Mouse (Mus musculus) splenic B cell, adult 2 months (primary cell): Measurements from ENCODE around the gene Cog4.
A peak's percentile ranks its signal among the peaks of the same experiment; 100 is the strongest.
"Not testable (repeated sequence)": the region's sequence is repeated elsewhere in the genome, so short reads cannot be mapped to it uniquely, and the experiment has no call there.

ENCODE experiments used
- DNase-seq: peaks from one replicate; pipeline ENCODE4 v3.0.0-alpha.2; 2011; ENCODE audit warnings: low read depth, low spot score
- H3K27me3 ChIP-seq: 2 replicates; pipeline ENCODE4 v1.6.1; 2012; ENCODE audit warnings: mild to moderate bottlenecking, low read length, moderate library complexity, mixed read lengths; ENCODE audit not compliant: control insufficient read depth, poor library complexity, insufficient read depth, severe bottlenecking
- H3K36me3 ChIP-seq: 2 replicates; pipeline ENCODE4 v1.6.1; 2012; ENCODE audit warnings: mild to moderate bottlenecking, low read length, moderate library complexity, mixed read lengths; ENCODE audit not compliant: control insufficient read depth, poor library complexity, insufficient read depth, severe bottlenecking

The Cog4 gene

DNA sequence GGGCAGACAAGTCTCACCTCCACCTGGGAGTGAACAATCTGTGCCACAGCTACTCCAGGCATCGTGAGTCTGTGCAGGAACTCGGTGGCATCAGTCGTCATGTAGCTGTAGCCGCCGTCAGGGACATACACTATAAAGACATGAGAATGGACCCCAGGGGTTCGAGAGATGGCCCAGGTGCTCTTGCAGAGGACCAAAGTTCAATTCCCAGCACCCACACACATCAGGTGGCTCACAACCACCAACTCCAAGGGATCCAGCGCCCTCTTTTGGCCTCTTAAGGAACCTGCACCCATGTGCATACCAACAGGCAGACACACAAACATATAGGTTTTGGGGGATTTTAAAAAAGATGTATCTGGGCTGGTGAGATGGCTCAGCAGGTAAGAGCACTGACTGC is 45.6 kb downstream of the Cog4 start:
- H3K27me3 ChIP-seq = no peaks in the 10 kb centered on the region
- DNase-seq = no peak
- H3K36me3 ChIP-seq = no peaks in the 10 kb centered on the region; the same call in 1 of the 2 replicates

DNA sequence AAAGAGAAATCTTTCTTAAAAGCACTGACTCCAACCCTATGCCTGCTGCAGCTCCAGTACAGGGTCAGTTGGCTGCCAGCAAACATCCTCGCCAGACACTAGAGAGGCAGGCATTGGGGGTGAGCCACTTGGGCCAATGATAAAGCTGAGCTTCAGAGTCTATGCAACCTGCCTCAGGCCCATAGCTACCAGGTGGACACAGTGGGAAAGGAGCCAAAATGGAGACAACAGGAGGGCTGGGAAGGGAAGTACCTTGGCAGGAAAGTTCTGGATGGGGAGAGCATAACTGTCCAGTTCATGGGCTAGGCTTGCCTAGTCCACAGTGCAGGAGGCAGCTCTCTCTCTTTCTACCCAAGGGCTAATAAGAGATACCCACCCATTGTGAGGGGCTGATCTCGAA is 46.5 kb downstream of the Cog4 start:
- Histone ChIP-seq H3K36me3 (no peaks in the 10 kb centered on the region; the same call in 1 of the 2 replicates), H3K27me3 (no peaks in the 10 kb centered on the region)
- no peak for DNase-seq

DNA sequence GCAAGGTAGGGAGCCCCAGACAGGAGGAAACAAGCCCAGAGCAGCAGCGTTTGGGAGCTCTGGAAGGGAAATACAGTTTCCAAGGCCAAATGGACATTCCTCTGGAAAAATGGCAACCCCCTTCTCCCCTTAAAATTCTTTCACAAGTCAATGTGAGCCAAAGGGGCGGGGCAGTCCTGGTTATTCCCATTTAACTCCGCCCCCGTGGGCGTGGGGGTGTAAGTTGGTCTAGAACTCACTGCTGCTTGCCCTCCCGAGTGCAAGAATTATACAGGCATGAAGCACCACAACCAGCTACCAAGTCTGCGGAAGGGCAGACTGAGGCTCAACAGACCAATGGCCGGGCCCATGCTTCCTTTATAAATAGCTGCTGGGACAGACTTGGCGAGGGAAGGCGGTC is 48.5 kb downstream of the Cog4 start:
- DNase-seq = no peak
- Histone ChIP-seq H3K36me3 (no peaks in the 10 kb centered on the region), H3K27me3 (no peaks in the 10 kb centered on the region)

DNA sequence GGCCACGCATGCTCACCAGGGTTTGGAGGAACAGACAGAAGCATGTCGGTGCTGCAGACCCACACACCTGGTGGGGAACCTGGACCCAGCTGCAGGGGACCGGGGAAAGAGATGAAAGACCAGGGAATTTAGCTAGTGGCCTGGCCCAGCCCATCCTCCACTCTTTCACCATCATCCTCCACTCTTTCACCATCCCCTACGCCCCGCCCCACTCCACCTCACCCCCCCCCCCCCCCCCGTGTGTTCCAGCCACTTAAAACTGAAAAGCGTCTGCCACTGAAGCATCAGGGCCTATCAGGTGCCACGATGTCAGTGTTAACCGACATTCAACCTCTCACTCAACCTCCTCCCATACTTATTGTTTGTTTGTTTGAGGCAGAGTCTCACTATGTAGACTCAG is 48.9 kb downstream of the Cog4 start:
- Histone ChIP-seq H3K27me3 (no peaks in the 10 kb centered on the region), H3K36me3 (no peaks in the 10 kb centered on the region)
- no peak for DNase-seq

DNA sequence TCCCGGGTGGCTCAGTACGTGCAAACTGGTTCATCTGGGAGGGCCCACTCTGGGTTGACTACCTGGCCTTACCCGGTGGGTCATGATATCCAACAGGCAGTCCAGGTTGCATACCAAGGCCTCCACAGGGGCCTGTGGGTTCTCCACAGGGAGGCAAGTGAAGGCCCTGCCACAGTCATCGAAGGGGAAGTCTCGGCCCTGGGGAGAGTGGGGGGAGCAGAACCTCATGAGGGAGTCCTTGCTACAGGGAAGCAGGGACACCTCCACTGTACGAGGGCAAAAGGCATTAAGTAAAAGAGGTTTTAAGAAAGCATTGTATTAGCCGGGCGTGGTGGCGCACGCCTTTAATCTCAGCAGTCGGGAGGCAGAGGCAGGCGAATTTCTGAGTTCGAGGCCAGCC is 49.4 kb downstream of the Cog4 start:
- DNase-seq = no peak
- H3K27me3 ChIP-seq = no peaks in the 10 kb centered on the region
- no peaks in the 10 kb centered on the region for H3K36me3 ChIP-seq

DNA sequence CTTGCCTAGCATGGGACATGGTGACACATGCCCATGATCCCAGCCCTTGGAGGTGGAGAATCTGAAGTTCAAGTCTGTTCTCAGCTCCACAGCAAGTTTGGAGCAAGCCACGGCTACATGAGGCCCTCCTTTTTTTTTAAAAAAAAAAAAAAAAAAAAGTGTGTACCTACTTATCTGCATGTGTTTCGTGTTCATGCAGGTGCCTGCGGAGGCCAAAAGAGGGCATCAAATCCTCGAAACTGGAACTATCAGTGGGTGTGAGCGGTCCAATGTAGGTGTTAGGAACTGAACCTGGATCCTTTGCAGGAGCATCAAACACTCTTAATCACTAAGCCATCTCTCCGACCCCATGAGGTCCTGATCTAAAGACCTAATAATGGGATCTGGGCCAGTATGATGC is 51.1 kb downstream of the Cog4 start:
- Histone ChIP-seq H3K36me3 (no peaks in the 10 kb centered on the region), H3K27me3 (no peaks in the 10 kb centered on the region)
- DNase-seq = no peak

DNA sequence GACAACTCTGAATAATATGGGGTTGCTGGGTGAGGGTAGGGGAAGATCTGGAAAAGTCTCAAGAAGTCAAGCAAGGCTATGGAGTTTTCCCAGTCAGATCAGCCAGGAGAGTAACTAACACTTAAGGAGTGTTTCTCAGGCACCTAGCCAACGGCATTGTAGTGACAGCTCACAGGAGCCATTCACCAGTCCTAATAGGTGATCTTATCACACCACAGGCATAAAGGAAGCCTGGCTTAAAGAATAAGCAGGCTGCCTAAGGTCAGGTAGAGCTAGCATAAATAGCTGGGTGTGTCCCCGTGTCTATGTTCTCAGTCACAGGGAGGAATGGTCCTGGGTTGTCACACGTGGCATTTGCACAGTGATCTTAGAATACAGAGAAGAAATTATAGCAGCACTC is 54.7 kb downstream of the Cog4 start:
- H3K36me3 ChIP-seq = no peaks in the 10 kb centered on the region
- no peaks in the 10 kb centered on the region for H3K27me3 ChIP-seq
- DNase-seq = no peak

DNA sequence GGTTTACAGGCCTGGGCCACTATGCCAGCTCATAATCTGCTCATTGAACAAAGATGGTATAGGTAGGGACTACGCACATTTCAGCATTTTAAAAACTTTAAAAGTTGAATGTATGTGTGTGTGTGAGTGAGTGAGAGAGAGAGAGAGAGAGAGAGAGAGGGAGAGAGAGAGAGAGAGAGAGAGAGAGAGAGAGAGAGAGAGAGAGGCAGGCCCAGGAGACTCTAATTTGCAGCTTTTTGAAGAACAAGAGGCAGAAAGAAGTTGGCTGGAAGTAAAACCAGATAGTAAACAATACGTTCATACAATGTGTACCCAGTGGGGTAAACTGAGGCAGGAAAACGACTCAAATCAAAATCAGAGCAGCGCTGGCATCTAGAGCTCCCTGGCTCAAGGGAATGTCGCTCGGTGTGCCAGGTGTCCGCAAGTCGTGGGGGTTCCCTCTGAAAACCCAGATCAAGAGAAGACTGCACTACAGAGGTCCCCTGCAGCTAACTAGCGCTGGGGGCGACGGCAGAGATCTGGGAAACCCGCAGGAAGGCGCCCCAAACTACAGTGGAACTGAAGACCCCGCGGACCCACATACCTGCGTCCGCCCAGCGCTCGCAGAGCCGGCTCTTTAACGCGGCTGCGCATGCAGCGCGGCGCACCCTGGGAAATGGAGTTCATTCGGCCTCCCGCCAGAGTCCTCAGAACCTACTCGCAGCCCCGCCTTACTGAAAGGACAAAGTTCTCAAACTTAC is 55.6 kb downstream of the Cog4 start, which contains the start of gene Fuk:
Fuk (minus strand) TSS at position 650 of the 740 bp plus-strand sequence.
- Histone ChIP-seq H3K36me3 (no peaks in the 10 kb centered on the region), H3K27me3 (no peaks in the 10 kb centered on the region)
- peak; percentile 74 for DNase-seq

DNA sequence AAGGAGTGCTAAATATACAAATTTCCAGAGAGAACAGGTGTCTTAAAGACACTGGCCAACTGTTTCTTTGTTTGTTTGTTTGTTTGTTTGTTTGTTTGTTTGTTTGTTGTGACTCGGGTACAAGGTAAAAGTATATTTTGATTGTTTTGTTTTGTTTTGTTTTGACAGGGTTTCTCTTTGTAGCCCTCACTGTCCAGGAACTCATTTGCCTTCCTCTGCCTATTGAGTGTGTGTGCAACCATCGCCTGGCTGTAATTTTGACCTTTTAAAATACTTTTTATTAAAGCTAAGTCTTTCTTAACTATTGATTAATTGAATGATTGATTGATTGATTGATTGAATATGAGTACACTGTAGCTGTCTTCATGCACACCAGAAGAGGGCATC is 56.2 kb downstream of the Cog4 start:
- H3K27me3 ChIP-seq = no peaks in the 10 kb centered on the region
- no peaks in the 10 kb centered on the region for H3K36me3 ChIP-seq
- DNase-seq = no peak

DNA sequence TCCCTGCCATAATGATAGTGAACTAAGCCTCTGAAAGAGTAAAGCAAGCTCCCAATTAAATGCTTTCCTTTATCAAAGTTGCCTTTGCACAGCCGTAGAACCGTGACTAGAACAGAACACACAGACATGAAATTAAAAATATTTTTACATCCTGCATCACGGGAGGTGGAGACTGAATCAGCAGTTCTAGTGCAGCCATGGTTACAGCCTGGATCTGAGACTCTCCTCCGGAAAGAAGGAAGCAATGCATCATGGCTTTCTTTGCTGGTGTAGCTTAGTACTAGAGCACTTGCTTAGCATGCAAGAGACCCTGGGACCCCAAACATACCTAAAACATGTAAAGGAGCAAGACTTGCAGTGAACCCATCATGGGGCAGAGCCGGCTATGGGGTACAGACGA is 59.0 kb downstream of the Cog4 start:
- Histone ChIP-seq H3K36me3 (no peaks in the 10 kb centered on the region), H3K27me3 (no peaks in the 10 kb centered on the region)
- no peak for DNase-seq

DNA sequence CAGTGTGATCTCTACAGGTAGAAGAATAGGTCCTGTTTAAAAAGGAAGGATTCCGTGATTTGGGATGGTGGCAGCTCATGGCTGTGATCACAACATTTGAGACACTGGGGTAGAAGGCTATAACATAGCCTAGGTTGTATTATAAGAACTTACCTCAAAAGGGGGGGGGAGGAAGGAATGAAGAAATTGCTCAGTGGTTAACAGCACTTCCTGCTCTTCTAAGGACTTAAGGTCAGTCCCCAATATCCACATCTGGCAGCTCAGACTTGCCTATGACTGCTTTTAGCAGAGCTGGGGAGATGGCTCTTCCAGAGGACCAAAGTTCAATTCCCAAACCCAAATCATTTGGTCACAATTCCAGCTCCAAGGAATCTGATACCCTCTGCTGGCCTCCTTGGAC is 60.3 kb downstream of the Cog4 start:
- H3K36me3 ChIP-seq = no peaks in the 10 kb centered on the region
- H3K27me3 ChIP-seq = no peaks in the 10 kb centered on the region
- no peak for DNase-seq

DNA sequence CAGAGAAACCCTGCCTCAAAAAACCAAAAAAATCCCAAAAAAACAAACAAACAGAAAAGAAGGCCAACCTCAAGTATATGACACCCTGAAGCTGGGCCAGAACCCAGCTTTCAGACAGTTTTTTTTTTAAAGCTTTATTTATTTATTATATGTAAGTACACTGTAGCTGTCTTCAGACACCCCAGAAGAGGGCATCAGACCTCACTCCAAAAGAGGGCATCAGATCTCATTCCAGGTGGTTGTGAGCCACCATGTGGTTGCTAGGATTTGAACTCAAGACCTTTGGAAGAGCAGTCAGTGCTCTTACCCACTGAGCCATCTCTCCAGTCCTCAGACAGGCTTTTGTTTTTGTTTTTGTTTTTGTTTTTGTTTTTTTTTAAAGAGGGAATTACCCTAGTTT is 63.5 kb downstream of the Cog4 start:
- not testable (repeated sequence) for DNase-seq

DNA sequence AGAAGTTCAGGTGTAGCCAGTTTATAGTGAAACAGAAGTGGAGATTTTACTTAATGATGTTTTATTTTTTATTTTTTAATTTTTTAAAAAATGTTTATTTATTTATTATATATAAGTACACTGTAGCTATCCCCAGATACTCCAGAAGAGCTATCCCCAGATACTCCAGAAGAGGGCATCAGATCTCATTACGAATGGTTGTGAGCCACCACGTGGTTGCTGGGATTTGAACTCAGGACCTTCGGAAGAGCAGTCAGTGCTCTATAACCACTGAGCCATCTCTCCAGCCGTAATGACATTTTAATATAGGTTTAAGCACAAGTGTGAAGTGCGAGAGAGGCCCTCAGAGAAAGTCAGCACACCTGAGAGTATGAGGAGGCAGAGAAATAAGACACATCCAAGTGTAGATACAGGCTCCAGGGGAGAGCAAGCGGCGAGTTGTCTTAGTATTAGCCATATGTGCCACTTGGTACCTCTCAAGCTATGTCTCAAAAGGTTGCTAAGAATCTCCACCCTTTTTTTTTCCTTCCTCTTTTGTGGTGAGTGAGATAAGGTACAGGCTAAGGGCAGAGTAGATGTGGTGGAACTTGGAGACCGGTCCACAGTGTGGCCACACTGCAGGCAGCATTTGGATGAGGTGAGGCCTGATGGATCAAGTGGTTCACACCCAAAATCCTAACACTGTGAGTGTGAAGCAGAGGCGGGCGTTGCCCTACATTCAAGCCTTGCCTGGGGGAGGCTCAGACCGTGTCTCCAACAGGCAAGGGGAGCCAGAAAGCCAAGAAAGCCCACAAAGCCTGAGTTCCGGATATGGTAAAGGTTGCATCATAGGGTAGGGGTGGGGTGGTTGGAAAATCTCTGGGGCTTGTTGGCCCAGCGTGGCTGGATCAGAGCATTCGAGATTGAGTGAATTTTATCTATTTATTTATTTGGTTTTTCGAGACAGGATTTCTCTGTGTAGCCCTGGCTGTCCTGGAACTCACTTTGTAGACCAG is 65.5 kb downstream of the Cog4 start:
- no peaks in the 10 kb centered on the region for H3K27me3 ChIP-seq
- H3K36me3 ChIP-seq = no peaks in the 10 kb centered on the region
- peak; percentile 36 for DNase-seq

More for the DNA sequence above, 63.5 kb downstream of the Cog4 start:
- H3K27me3 ChIP-seq, H3K36me3 ChIP-seq: not testable (repeated sequence)

DNA sequence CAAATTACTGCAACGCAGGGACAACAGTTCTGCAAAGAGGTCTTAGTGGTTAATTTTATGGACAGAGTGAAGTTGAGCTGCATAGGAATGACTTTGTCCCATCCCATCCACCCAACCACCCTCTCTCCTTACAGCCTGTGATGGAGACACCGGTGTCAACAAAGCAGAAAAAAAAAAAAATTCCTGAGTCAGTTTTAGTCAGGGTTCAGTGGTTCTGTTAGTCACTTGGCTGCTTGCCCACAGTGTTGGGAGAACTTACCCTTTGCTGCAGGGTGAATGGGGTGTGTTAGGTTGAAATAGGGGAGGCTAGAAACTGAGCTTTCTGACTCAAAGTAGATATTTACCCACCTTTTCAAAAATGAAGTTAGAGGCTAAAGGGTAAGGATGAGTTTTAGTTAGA is 71.0 kb downstream of the Cog4 start:
- no peaks in the 10 kb centered on the region for H3K36me3 ChIP-seq
- DNase-seq = peak; percentile 21
- H3K27me3 ChIP-seq = no peaks in the 10 kb centered on the region; the same call in 1 of the 2 replicates

DNA sequence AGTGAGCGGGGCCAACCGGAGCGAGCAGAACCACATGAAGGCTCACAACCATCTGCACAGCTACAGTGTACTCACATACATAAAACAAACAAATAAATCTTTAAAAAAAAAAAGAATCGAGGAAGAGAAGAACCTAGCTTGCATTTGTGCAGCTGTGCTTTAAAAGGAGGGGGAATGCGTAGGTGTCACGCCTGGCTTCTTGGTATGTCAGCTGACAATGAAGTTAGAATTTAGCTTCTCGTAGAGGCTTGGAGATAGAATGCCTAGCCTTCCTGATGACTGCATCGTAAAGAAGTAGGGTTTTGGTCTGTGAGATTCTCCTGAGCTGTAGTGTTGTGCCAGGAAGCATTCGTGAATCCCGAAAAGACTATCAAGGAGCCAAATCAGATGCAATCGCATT is 71.6 kb downstream of the Cog4 start:
- no peaks in the 10 kb centered on the region; the same call in 1 of the 2 replicates for H3K27me3 ChIP-seq
- H3K36me3 ChIP-seq = no peaks in the 10 kb centered on the region
- peak; percentile 27 for DNase-seq
